Mouse (Mus musculus): ENCODE results near the gene Hfe2.
A peak's percentile ranks its signal among the peaks of the same experiment; 100 is the strongest.

Gene Hfe2

GRCm38 (mm10) chr3:96576690-96577541, 51.9 kb downstream of the Hfe2 start, which contains the start of gene Gm16253:
Gene Gm16253 (plus strand): TSS chr3:96576984.
- peak; percentile 75 to 88 for DNase-seq

GRCm38 (mm10) chr3:96577566-96577965, 52.6 kb downstream of the Hfe2 start:
- no peak for DNase-seq
